Mouse (Mus musculus): ENCODE data around the gene Ssh3. TPM values are rescaled to one million over a fixed set of nuclear protein-coding genes. Genes with fewer than 3 reads are reported as not detected.

The Ssh3 gene
- total RNA-seq (2014; rRNA removed; ENCODE audit: low replicate concordance) (11.5 and 11.6 TPM in 2 replicates), polyA plus RNA-seq (2015; fragmentation: Nextera tagmentation; extraction: Ambion mirVana) (6.2 and 6.4 TPM in 2 replicates)

DNA sequence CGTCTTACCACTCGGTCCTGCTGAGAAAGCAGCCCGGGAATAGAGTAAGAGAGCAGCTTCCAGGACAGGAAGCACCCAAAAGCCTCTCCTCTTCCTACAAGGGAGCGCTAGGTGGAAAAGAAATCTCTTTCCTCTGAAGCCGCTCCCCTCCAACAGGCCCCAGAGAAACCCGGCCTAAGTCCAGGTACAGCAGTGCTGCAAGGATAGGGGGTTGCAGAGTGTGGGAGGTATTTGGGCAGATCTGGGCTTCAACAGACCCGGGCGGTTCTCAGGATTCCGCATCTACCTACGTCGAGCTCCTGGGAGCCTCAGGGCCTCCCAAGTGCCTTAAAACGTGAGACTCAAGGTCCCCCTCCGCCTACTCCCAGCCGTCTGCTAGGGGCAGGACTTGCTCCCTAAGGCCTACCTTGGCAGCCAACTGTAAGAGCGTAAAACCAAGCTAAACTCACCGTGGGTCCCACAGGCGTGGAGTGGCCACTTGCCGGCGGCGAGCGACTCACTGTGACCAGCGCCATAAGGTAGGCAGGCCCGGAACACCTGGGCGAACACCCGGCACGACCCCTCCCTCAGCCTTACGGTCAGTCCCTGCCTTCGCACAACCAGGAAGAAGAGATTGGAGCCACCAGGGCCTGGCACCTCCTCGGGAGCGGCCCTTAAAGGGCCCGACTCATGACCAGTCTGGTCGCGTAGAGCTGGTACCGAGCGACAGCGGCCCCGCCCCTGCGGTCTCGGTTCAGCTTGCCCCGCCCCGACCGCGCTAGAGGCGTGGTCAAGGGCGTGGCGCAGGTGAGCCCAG lies at the start of gene Ssh3:
Ssh3 (minus strand) TSS at position 615 of the 796 bp plus-strand sequence.
- DNase-seq (ENCODE audit: low spot score) (peak; percentile 49), ATAC-seq (ENCODE audit: insufficient read depth, low read depth) (peak; percentile 76)
- Histone ChIP-seq H3K4me3 (ENCODE audit: low read depth, low read length) (peak within 1 kb of the TSS; percentile 48), H3K4me1 (ENCODE audit: control insufficient read depth, insufficient read depth) (no peaks in the 10 kb centered on the region), H3K36me3 (replicated peaks; ENCODE audit: control insufficient read depth, insufficient read depth, low read length) (no peaks in the 10 kb centered on the region), H3K9ac (replicated peaks; ENCODE audit: low read depth, low read length) (peak within 1 kb of the TSS; percentile 54), H3K27ac (ENCODE audit: low read depth) (no peak within 1 kb of the TSS), H3K4me2 (ENCODE audit: low read depth, low read length) (peak within 1 kb of the TSS; percentile 73), H3K9me3 (replicated peaks; ENCODE audit: control insufficient read depth, low read length) (no peaks in the 10 kb centered on the region), H3K27me3 (ENCODE audit: control insufficient read depth, insufficient read depth, low read length) (peaks cover 7% of the 10 kb centered on the region; the same call in 1 of the 2 replicates)
- TF ChIP-seq EP300 (IDR thresholded peaks at IDR 0.05; ENCODE audit: low read depth) (no peak), CTCF (IDR thresholded peaks at IDR 0.05; ENCODE audit: low read depth) (no peak)
- 8% methylated on average over 46 of the region's 46 CpGs for WGBS

- Histone ChIP-seq H3K9me3 (replicated peaks; ENCODE audit: control insufficient read depth, low read length) (no peaks in the 10 kb centered on the region), H3K36me3 (replicated peaks; ENCODE audit: control insufficient read depth, insufficient read depth, low read length) (peaks cover 62% of the 10 kb centered on the region), H3K4me3 (ENCODE audit: low read depth, low read length) (no peak overlapping the region), H3K27me3 (ENCODE audit: control insufficient read depth, insufficient read depth, low read length) (no peaks in the 10 kb centered on the region), H3K4me1 (ENCODE audit: control insufficient read depth, insufficient read depth) (peaks cover 8% of the 10 kb centered on the region; the same call in 1 of the 2 replicates), H3K4me2 (ENCODE audit: low read depth, low read length) (no peak overlapping the region), H3K27ac (ENCODE audit: low read depth) (no peak overlapping the region), H3K9ac (replicated peaks; ENCODE audit: low read depth, low read length) (no peak overlapping the region)
- no peak for DNase-seq (ENCODE audit: low spot score)
- ATAC-seq (ENCODE audit: insufficient read depth, low read depth), result no peak
- WGBS, result 80% methylated on average over 3 of the region's 3 CpGs
- TF ChIP-seq EP300 (IDR thresholded peaks at IDR 0.05; ENCODE audit: low read depth) (no peak), CTCF (IDR thresholded peaks at IDR 0.05; ENCODE audit: low read depth) (no peak)
Observed at GRCm38 (mm10) chr19:4317181-4317580, 48.2 kb upstream of the Ssh3 start.

DNA sequence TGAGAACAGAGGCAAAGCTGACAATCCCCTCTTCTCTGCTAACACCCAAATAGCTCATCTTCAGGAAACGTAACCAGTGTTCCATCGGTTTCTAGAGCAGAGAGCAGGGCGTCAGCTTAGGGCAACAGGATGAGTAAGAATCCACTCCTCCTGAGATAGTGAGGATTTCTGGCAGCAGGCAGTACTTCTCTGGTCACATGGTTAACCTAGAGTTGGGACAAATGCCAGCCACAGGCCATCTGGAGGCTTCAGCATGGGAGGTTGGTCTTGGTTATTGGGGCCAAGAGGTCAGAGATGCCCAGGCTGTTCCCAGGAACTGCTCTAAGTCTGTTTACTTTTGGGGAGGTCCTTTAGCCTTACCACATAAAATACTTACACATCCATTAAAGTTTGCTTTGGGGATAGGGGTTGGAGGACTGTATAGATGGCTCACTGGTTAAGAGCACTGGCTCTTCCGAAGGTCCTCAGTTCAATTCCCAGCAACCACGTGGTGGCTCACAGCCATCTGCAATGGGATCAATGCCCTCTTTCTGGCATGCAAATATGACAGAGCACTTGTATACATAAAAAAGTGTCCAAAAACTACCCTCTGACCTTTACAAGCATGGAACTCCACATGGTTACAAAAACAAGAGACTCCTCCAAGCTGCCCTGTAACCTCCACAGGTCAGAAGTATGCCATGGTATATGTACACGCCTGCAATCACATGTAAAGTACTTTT lies 46.4 kb upstream of the Ssh3 start:
- Histone ChIP-seq H3K27ac (ENCODE audit: low read depth) (peak overlapping the region; percentile 62), H3K27me3 (ENCODE audit: control insufficient read depth, insufficient read depth, low read length) (no peaks in the 10 kb centered on the region), H3K4me3 (ENCODE audit: low read depth, low read length) (no peak overlapping the region), H3K4me2 (ENCODE audit: low read depth, low read length) (no peak overlapping the region), H3K36me3 (replicated peaks; ENCODE audit: control insufficient read depth, insufficient read depth, low read length) (peaks cover 44% of the 10 kb centered on the region), H3K9ac (replicated peaks; ENCODE audit: low read depth, low read length) (no peak overlapping the region), H3K9me3 (replicated peaks; ENCODE audit: control insufficient read depth, low read length) (no peaks in the 10 kb centered on the region), H3K4me1 (ENCODE audit: control insufficient read depth, insufficient read depth) (peaks cover 8% of the 10 kb centered on the region; the same call in 1 of the 2 replicates)
- ATAC-seq (ENCODE audit: insufficient read depth, low read depth) (peak; percentile 87), DNase-seq (ENCODE audit: low spot score) (peak; percentile 82)
- 46% methylated on average over 6 of the region's 6 CpGs for WGBS
- TF ChIP-seq EP300 (IDR thresholded peaks at IDR 0.05; ENCODE audit: low read depth) (no peak), CTCF (IDR thresholded peaks at IDR 0.05; ENCODE audit: low read depth) (no peak)

- no peaks in the 10 kb centered on the region for H3K4me1 ChIP-seq (ENCODE audit: control insufficient read depth, insufficient read depth)
- DNase-seq (ENCODE audit: low spot score) (peak; percentile 82), ATAC-seq (ENCODE audit: insufficient read depth, low read depth) (no peak)
- H3K27me3 ChIP-seq (ENCODE audit: control insufficient read depth, insufficient read depth, low read length), result no peaks in the 10 kb centered on the region
- no peaks in the 10 kb centered on the region for H3K9me3 ChIP-seq (replicated peaks; ENCODE audit: control insufficient read depth, low read length)
- 0 out of 2 replicates have a peak, but pooled peaks cover 5% of the 10 kb centered on the region for H3K36me3 ChIP-seq (replicated peaks; ENCODE audit: control insufficient read depth, insufficient read depth, low read length)
- no peak overlapping the region for H3K27ac ChIP-seq (ENCODE audit: low read depth)
- no peak overlapping the region for H3K4me3 ChIP-seq (ENCODE audit: low read depth, low read length)
- no peak overlapping the region for H3K9ac ChIP-seq (replicated peaks; ENCODE audit: low read depth, low read length)
- TF ChIP-seq EP300 (IDR thresholded peaks at IDR 0.05; ENCODE audit: low read depth) (no peak), CTCF (IDR thresholded peaks at IDR 0.05; ENCODE audit: low read depth) (peak; percentile 85)
- H3K4me2 ChIP-seq (ENCODE audit: low read depth, low read length), result no peak overlapping the region
Observed at GRCm38 (mm10) chr19:4309776-4310185, 40.8 kb upstream of the Ssh3 start.

GRCm38 (mm10) chr19:4309302-4309701 lies 40.3 kb upstream of the Ssh3 start:
- Histone ChIP-seq H3K27me3 (ENCODE audit: control insufficient read depth, insufficient read depth, low read length) (no peaks in the 10 kb centered on the region), H3K9ac (replicated peaks; ENCODE audit: low read depth, low read length) (no peak overlapping the region), H3K4me3 (ENCODE audit: low read depth, low read length) (no peak overlapping the region), H3K36me3 (replicated peaks; ENCODE audit: control insufficient read depth, insufficient read depth, low read length) (0 out of 2 replicates have a peak, but pooled peaks cover 5% of the 10 kb centered on the region), H3K4me2 (ENCODE audit: low read depth, low read length) (no peak overlapping the region), H3K4me1 (ENCODE audit: control insufficient read depth, insufficient read depth) (no peaks in the 10 kb centered on the region), H3K27ac (ENCODE audit: low read depth) (no peak overlapping the region), H3K9me3 (replicated peaks; ENCODE audit: control insufficient read depth, low read length) (no peaks in the 10 kb centered on the region)
- no peak for TF ChIP-seq EP300 (IDR thresholded peaks at IDR 0.05; ENCODE audit: low read depth)
- TF ChIP-seq CTCF (IDR thresholded peaks at IDR 0.05; ENCODE audit: low read depth), result no peak
- ATAC-seq (ENCODE audit: insufficient read depth, low read depth), result no peak
- no peak for DNase-seq (ENCODE audit: low spot score)
- WGBS, result 92% methylated on average over 4 of the region's 4 CpGs

Data from heart, postnatal 0 days (tissue).